Mouse (Mus musculus) midbrain, embryonic 13.5 days (tissue): ENCODE measurements around the gene Foxd3. TPM values are rescaled to one million over a fixed set of nuclear protein-coding genes. Genes with fewer than 3 reads are reported as not detected.
A peak's percentile ranks its signal among the peaks of the same experiment; 100 is the strongest.
"Not testable (repeated sequence)": the region's sequence is repeated elsewhere in the genome, so short reads cannot be mapped to it uniquely, and the experiment has no call there.

Experiments
- ATAC-seq: fragments of 200-750 bp; cut with Nextera tagmentation; 2 replicates; pipeline ENCODE4 v1.8.0; 2017; ENCODE audit warnings: mild to moderate bottlenecking, moderate TSS enrichment, moderate library complexity
- H3K27ac ChIP-seq: fragments of 300-500 bp; sonication (generic); 2 replicates; pipeline ENCODE4 v1.5.1; 2015; ENCODE audit warnings: inconsistent platforms, mild to moderate bottlenecking, moderate library complexity
- H3K27me3 ChIP-seq: fragments of 300-500 bp; sonication (generic); 2 replicates; pipeline ENCODE4 v1.6.1; 2015; ENCODE audit warnings: mild to moderate bottlenecking, inconsistent platforms
- H3K36me3 ChIP-seq: fragments of 300-500 bp; sonication (generic); 2 replicates; pipeline ENCODE4 v1.6.1; 2015; ENCODE audit warnings: mild to moderate bottlenecking, inconsistent platforms
- H3K4me1 ChIP-seq: fragments of 300-500 bp; sonication (generic); replicated peaks from 2 replicates; pipeline ENCODE4 v1.6.1; 2015; ENCODE audit warnings: inconsistent platforms
- H3K4me2 ChIP-seq: fragments of 300-500 bp; sonication (generic); replicated peaks from 2 replicates; pipeline ENCODE4 v1.6.1; 2015; ENCODE audit warnings: moderate library complexity, mild to moderate bottlenecking, inconsistent platforms
- H3K4me3 ChIP-seq: fragments of 300-500 bp; sonication (generic); replicated peaks from 2 replicates; pipeline ENCODE4 v1.5.1; 2015; ENCODE audit warnings: mild to moderate bottlenecking, inconsistent platforms
- H3K9ac ChIP-seq: fragments of 300-500 bp; sonication (generic); replicated peaks from 2 replicates; pipeline ENCODE4 v1.6.1; 2015; ENCODE audit warnings: mild to moderate bottlenecking, inconsistent platforms
- H3K9me3 ChIP-seq: fragments of 300-500 bp; sonication (generic); 2 replicates; pipeline ENCODE4 v1.6.1; 2016; ENCODE audit warnings: mild to moderate bottlenecking, inconsistent platforms
- WGBS: fragments of 180-500 bp; shearing (Covaris S2); methylation state at CpG from one replicate; pipeline ENCODE4 v1.1.7; 2015; 5-methylcytosine and 5-hydroxymethylcytosine counted together
- polyA plus RNA-seq: library from polyadenylated mRNA; unstranded; fragments of >200 nt; fragmentation: Nextera tagmentation; extraction: Ambion mirVana; gene quantifications from 2 replicates; pipeline ENCODE4 v1.2.1, GENCODE M21; 2015

Foxd3 gene
- polyA plus RNA-seq, result 0.08 TPM in 1 of 2 replicates, not detected in the other

GRCm38 (mm10) chr4:99655937-99656604 lies at the start of gene Foxd3:
Foxd3 (plus strand) TSS chr4:99656299.
- H3K27me3 ChIP-seq, result peaks cover 90% of the 10 kb centered on the region
- H3K4me2 ChIP-seq, result peak within 1 kb of the TSS; percentile 54
- H3K4me3 ChIP-seq, result peak within 1 kb of the TSS; percentile 36
- H3K36me3 ChIP-seq, result no peaks in the 10 kb centered on the region
- H3K4me1 ChIP-seq, result peaks cover 32% of the 10 kb centered on the region
- under 1% methylated on average over 62 of the region's 62 CpGs for WGBS
- no peaks in the 10 kb centered on the region for H3K9me3 ChIP-seq
- 0 out of 2 replicates have a peak within 1 kb of the TSS, but pooled peaks have one; percentile 14 for H3K9ac ChIP-seq
- H3K27ac ChIP-seq, result no peak within 1 kb of the TSS
- 0 out of 2 replicates have a peak, but pooled peaks have one; percentile 28 for ATAC-seq

DNA sequence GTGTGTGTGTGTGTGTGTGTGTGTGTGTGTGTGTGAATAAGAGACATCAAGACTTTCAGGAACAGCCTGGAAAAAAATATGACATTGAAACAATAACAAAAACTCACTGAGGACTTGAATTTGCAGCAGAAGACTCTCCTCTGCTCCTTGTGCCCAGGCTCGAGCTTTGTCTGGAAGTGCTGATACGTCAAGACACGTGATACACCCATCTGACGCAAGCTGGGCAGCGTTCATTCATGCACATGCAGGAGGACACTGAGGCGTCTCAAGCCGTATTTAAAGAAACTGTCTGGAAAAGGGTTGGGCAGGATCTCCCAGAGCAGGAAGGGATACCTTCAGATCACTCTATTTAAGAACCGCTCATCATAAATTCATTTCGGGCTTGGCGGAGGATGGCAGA lies 43.9 kb upstream of the Foxd3 start:
- H3K36me3 ChIP-seq, result no peaks in the 10 kb centered on the region
- no peak overlapping the region for H3K27ac ChIP-seq
- H3K4me3 ChIP-seq, result no peak overlapping the region
- no peaks in the 10 kb centered on the region for H3K4me1 ChIP-seq
- no peak for ATAC-seq
- 86% methylated on average over 10 of the region's 10 CpGs for WGBS
- no peak overlapping the region for H3K4me2 ChIP-seq
- peaks cover 17% of the 10 kb centered on the region; the same call in 1 of the 2 replicates for H3K27me3 ChIP-seq
- H3K9me3 ChIP-seq, result no peaks in the 10 kb centered on the region
- no peak overlapping the region for H3K9ac ChIP-seq

DNA sequence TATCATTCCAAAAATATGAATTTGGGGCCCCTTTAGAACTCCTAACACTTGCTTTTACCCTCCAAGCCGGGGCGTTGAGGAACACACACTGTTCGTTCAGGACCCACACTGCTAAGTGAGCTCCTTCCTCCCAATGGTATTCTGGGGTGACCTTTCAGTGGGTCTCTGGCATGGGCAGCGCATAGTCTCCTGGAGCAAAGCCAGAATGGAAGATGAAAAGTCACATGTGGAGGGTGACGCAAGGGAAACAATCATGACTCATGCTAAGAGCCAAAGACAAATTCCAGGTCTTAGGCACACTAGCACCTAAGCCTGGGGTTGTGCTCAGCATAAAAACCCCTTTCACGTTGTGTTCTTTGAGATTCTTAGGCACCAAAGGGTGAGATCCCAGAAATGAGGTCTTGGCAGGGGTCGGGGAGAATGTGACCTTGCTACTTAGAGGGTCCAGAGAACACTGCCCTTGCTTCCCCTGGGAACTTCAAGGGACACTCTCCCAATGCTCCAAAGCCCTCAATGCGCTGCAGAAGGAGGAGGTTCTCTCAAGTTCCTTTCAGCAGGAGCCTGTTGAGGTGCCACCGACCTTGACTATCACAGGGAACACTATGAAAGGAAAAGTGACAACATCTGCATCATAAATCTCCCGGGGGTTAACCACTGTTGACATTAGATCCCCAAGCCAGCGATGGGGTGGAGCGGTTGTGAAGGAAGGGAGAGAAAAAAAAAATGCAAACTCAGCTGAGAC lies 43.3 kb upstream of the Foxd3 start:
- Histone ChIP-seq H3K27ac (no peak overlapping the region), H3K9me3 (no peaks in the 10 kb centered on the region), H3K4me2 (no peak overlapping the region), H3K27me3 (peaks cover 17% of the 10 kb centered on the region; the same call in 1 of the 2 replicates), H3K4me1 (no peaks in the 10 kb centered on the region), H3K9ac (no peak overlapping the region), H3K36me3 (no peaks in the 10 kb centered on the region), H3K4me3 (no peak overlapping the region)
- ATAC-seq, result no peak
- 86% methylated on average over 12 of the region's 12 CpGs for whole genome bisulfite sequencing

DNA sequence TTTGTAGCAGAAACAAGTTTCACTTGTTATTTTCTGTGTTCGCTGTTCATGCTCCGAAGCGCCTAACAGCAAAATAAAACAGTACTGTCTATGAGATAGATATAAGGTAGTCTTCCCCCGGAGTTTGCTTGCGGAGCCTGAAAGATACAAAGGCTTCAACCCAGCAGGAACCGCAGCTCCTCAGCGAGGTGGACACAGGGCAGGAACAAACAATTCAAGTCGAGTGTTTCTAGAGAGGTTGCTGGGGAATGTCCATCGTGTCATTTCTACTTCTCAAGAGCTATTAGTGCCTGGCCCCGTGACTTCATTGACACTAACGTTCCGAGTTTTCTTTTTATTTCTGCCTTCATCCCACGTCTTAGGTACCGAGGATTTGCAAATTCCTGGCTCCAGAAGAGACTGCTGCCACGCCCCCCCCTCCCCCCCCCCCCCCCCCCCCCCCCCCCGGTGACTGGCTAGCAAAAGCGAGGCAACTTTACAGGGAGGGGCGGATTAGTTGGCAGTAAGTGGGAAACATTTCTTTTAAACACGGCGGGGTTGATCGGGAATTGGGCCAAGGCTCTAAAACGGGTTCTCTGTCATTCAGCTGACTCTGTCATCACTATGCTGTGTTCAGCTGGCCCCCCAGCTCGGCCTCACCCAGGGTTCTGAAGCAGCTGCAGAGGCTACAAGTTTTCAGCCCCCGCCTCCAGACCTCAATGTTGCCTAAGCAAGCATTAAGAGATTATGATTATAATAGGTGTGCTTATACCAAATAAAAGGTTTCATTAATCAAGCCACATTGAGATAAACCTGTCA lies 29.9 kb upstream of the Foxd3 start:
- Histone ChIP-seq H3K9me3 (no peaks in the 10 kb centered on the region), H3K36me3 (no peaks in the 10 kb centered on the region), H3K4me3 (no peak overlapping the region), H3K9ac (no peak overlapping the region), H3K4me2 (peak overlapping the region; percentile 35), H3K27ac (no peak overlapping the region), H3K27me3 (peaks cover 32% of the 10 kb centered on the region), H3K4me1 (peaks cover 7% of the 10 kb centered on the region; the same call in 1 of the 2 replicates)
- WGBS, result 8% methylated on average over 22 of the region's 24 CpGs
- ATAC-seq, result peak; percentile 43; the same call in 1 of the 2 replicates

DNA sequence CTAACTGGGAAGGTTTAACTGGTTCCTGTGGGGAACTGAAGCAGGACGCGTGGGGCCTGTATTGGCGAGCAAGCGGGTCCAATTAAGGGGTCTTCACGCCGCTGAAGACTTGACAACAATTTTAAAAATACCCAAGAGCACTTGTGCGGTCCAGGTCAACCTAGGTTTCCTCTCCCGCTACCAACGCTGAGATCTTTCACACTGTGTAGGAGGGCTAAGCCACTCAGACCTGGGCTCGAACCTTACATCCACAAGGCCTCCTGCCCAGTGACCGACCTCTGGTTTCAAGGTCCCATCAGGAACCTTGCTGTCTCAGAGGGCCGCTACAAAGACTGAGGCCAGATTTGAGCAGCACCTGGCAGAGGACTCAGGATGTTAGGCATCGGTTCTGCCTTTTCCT lies 29.0 kb upstream of the Foxd3 start:
- H3K9ac ChIP-seq, result no peak overlapping the region
- WGBS, result 49% methylated on average over 13 of the region's 13 CpGs
- no peaks in the 10 kb centered on the region for H3K9me3 ChIP-seq
- no peak overlapping the region for H3K4me2 ChIP-seq
- no peak overlapping the region for H3K27ac ChIP-seq
- ATAC-seq, result 0 out of 2 replicates have a peak, but pooled peaks have one; percentile 20
- H3K36me3 ChIP-seq, result no peaks in the 10 kb centered on the region
- H3K4me1 ChIP-seq, result peaks cover 7% of the 10 kb centered on the region; the same call in 1 of the 2 replicates
- H3K27me3 ChIP-seq, result peaks cover 30% of the 10 kb centered on the region
- H3K4me3 ChIP-seq, result no peak overlapping the region

DNA sequence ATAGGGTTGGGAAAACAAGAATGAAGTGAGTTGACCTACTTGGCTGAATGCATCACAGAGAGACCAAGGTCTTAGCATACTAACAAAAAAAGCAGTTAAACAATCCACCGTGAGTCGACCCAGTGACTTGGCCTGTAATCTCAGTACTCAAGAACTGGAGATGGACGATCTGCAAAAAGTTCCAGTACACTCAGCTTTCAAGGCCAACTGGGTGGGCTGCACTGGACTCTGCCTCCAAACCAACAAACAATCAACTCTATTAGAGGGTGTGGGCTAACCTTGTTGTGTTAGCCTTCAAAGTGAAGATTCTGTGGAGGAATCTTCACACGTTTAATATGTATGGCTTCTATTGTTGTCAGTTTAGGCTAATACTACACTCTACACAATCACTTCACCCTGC lies 20.1 kb upstream of the Foxd3 start:
- Histone ChIP-seq H3K4me1 (no peaks in the 10 kb centered on the region), H3K27me3 (peaks cover 22% of the 10 kb centered on the region), H3K9ac (no peak overlapping the region), H3K4me2 (no peak overlapping the region), H3K9me3 (no peaks in the 10 kb centered on the region), H3K36me3 (no peaks in the 10 kb centered on the region), H3K27ac (no peak overlapping the region), H3K4me3 (no peak overlapping the region)
- no peak for ATAC-seq
- WGBS, result 90% methylated on average over 4 of the region's 4 CpGs

- Histone ChIP-seq H3K27ac (no peak overlapping the region), H3K4me2 (no peak overlapping the region), H3K36me3 (no peaks in the 10 kb centered on the region), H3K9me3 (no peaks in the 10 kb centered on the region), H3K27me3 (peaks cover 25% of the 10 kb centered on the region), H3K4me1 (no peaks in the 10 kb centered on the region), H3K4me3 (no peak overlapping the region), H3K9ac (no peak overlapping the region)
- 89% methylated on average over 4 of the region's 4 CpGs for WGBS
- no peak for ATAC-seq
Observed at GRCm38 (mm10) chr4:99636711-99637110, 19.4 kb upstream of the Foxd3 start.

GRCm38 (mm10) chr4:99640619-99641018 lies 15.5 kb upstream of the Foxd3 start:
- H3K4me2 ChIP-seq, H3K9me3 ChIP-seq, H3K36me3 ChIP-seq, H3K9ac ChIP-seq, H3K4me3 ChIP-seq, H3K27ac ChIP-seq, H3K4me1 ChIP-seq, ATAC-seq: not testable (repeated sequence)
- 93% methylated on average over 4 of the region's 5 CpGs for WGBS
- H3K27me3 ChIP-seq, result peaks cover 55% of the 10 kb centered on the region

DNA sequence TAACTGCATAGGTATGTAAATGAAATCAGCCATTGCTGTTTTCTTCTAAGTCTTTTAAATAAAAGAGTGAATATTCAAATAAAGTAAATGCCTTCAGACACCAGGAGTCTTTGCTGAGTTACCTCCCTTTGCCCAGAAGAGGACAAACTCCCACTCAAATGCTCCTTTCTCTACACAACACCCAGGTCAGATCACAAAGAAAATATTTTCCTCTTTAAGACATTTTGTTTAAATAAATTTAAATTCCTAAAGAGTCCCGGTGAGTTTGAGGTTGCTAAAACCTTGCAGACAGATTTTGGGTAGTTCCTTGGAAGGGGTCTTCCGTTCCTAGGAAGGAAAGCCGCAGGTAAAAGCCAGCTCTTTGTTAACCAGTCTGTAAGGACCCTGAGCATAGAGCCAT lies 14.2 kb upstream of the Foxd3 start:
- no peak overlapping the region for H3K4me3 ChIP-seq
- peaks cover 62% of the 10 kb centered on the region for H3K27me3 ChIP-seq
- H3K36me3 ChIP-seq, result no peaks in the 10 kb centered on the region
- H3K9me3 ChIP-seq, result no peaks in the 10 kb centered on the region
- no peak overlapping the region for H3K27ac ChIP-seq
- H3K4me2 ChIP-seq, result no peak overlapping the region
- WGBS, result 23% methylated on average over 3 of the region's 3 CpGs
- no peaks in the 10 kb centered on the region for H3K4me1 ChIP-seq
- no peak overlapping the region for H3K9ac ChIP-seq
- no peak for ATAC-seq

DNA sequence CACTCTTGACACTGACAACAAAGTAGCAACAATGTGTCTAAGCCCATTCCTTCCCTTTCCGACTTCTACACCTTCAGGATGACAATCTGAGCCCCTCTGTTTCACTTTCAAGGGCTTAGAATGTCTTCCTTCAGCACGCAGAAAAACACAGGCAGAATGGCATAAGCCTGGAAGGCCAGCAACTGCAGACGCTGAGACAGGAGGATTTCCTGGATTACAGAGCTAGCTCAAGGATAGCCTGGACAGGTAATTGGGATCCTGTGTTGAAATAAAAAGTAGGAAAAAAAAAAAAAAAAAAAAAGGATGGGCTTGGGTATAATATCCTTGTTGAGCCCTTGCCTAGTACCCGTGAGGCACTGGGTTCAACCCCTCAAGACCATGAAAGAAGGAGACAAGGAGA lies 10.5 kb upstream of the Foxd3 start:
- H3K27ac ChIP-seq, result no peak overlapping the region
- WGBS, result 82% methylated on average over 4 of the region's 4 CpGs
- no peak for ATAC-seq
- H3K9me3 ChIP-seq, result no peaks in the 10 kb centered on the region
- H3K4me2 ChIP-seq, result no peak overlapping the region
- H3K4me1 ChIP-seq, result no peaks in the 10 kb centered on the region
- no peak overlapping the region for H3K4me3 ChIP-seq
- H3K27me3 ChIP-seq, result peaks cover 83% of the 10 kb centered on the region
- no peak overlapping the region for H3K9ac ChIP-seq
- H3K36me3 ChIP-seq, result no peaks in the 10 kb centered on the region

GRCm38 (mm10) chr4:99650088-99650944 lies 5.8 kb upstream of the Foxd3 start:
- H3K4me2 ChIP-seq, result no peak overlapping the region
- H3K4me3 ChIP-seq, result no peak overlapping the region; the same call in 1 of the 2 replicates
- ATAC-seq, result peak; percentile 53
- H3K36me3 ChIP-seq, result no peaks in the 10 kb centered on the region
- WGBS, result 4% methylated on average over 44 of the region's 44 CpGs
- H3K27me3 ChIP-seq, result peaks cover 97% of the 10 kb centered on the region
- no peaks in the 10 kb centered on the region for H3K9me3 ChIP-seq
- H3K27ac ChIP-seq, result no peak overlapping the region
- peaks cover 7% of the 10 kb centered on the region for H3K4me1 ChIP-seq
- no peak overlapping the region for H3K9ac ChIP-seq
